Mouse (Mus musculus) neural tube, embryonic 13.5 days (tissue): Measurements from ENCODE around the gene Ppp4r1. TPM values are rescaled to one million over a fixed set of nuclear protein-coding genes. Genes with fewer than 3 reads are reported as not detected.

Experiments used
- ATAC-seq: fragments of 200-750 bp; cut with Nextera tagmentation; 2 replicates; pipeline ENCODE4 v1.8.0; 2017; ENCODE audit warnings: low read depth, mild to moderate bottlenecking, moderate TSS enrichment, moderate library complexity
- H3K27ac ChIP-seq: fragments of 300-500 bp; sonication (generic); replicated peaks from 2 replicates; pipeline ENCODE4 v1.5.1; 2015; ENCODE audit warnings: moderate library complexity, mild to moderate bottlenecking, inconsistent platforms
- H3K27me3 ChIP-seq: fragments of 300-500 bp; sonication (generic); 2 replicates; pipeline ENCODE4 v1.6.1; 2015; ENCODE audit warnings: mild to moderate bottlenecking, inconsistent platforms
- H3K36me3 ChIP-seq: fragments of 300-500 bp; sonication (generic); 2 replicates; pipeline ENCODE4 v1.6.1; 2015; ENCODE audit warnings: mild to moderate bottlenecking, inconsistent platforms
- H3K4me1 ChIP-seq: fragments of 300-500 bp; sonication (generic); replicated peaks from 2 replicates; pipeline ENCODE4 v1.6.1; 2015; ENCODE audit warnings: inconsistent platforms
- H3K4me2 ChIP-seq: fragments of 300-500 bp; sonication (generic); 2 replicates; pipeline ENCODE4 v1.6.1; 2015; ENCODE audit warnings: inconsistent platforms, mild to moderate bottlenecking, moderate library complexity
- H3K4me3 ChIP-seq: fragments of 300-500 bp; sonication (generic); 2 replicates; pipeline ENCODE4 v1.5.1; 2015; ENCODE audit warnings: mild to moderate bottlenecking, inconsistent platforms
- H3K9ac ChIP-seq: fragments of 300-500 bp; sonication (generic); 2 replicates; pipeline ENCODE4 v1.6.1; 2015; ENCODE audit warnings: moderate library complexity, mild to moderate bottlenecking, inconsistent platforms
- H3K9me3 ChIP-seq: fragments of 300-500 bp; sonication (generic); 2 replicates; pipeline ENCODE4 v1.6.1; 2016; ENCODE audit warnings: inconsistent platforms
- WGBS: fragments of 180-500 bp; shearing (Covaris S2); methylation state at CpG from one replicate; pipeline ENCODE4 v1.1.7; 2015; 5-methylcytosine and 5-hydroxymethylcytosine counted together
- polyA plus RNA-seq: library from polyadenylated mRNA; unstranded; fragments of >200 nt; fragmentation: Nextera tagmentation; extraction: Ambion mirVana; gene quantifications from 2 replicates; pipeline ENCODE4 v1.2.1, GENCODE M21; 2015

Ppp4r1 gene
- polyA plus RNA-seq, 1 experiment from 2014 or later, result 44.7 TPM

DNA sequence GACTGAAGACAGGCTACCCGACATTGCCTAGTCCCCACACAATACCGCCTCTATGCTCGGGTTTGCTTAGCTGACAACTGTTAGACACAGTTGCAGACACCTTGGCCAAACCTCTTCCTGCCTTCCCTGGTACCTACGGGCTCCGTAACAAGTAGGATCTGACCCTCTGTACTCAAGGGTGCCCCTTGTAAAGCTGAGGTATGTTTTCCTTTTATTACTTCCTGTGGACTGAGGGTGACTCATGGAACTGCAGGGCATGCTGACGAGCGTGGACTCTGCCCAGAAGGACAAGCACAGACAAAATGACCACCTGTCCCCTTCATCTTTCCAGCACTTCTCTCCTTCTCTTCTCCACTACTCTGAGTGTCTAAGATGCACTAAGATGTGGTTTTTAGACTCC is 7.9 kb upstream of the Ppp4r1 start:
- H3K27me3 ChIP-seq, result no peaks in the 10 kb centered on the region
- H3K27ac ChIP-seq, result no peak overlapping the region
- H3K36me3 ChIP-seq, result no peaks in the 10 kb centered on the region
- peaks cover 33% of the 10 kb centered on the region for H3K4me1 ChIP-seq
- WGBS, result 76% methylated on average over 7 of the region's 7 CpGs
- no peak overlapping the region for H3K9ac ChIP-seq
- no peaks in the 10 kb centered on the region for H3K9me3 ChIP-seq
- no peak for ATAC-seq
- H3K4me2 ChIP-seq, result no peak overlapping the region
- no peak overlapping the region for H3K4me3 ChIP-seq

DNA sequence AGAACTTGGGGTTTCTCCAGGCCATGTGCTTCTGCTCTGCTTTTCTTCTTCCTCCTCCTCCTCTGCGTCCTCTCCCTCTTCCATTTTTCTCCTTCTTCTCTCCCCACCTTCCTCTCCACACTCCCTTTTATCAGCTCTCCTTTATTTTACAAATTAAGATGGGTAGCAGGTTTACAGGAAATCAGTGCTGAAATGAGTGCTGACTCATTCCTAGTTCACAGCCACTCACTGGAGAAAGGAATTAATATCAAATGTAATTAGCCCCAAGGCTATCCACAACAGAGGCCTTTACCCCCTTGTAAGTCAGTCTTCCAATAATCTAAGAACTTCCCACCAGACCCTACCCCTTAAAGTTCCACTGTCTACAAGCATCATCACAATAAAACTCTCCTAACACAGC is 6.1 kb upstream of the Ppp4r1 start:
- no peak overlapping the region for H3K9ac ChIP-seq
- 85% methylated on average over 1 of the region's 1 CpGs for WGBS
- H3K9me3 ChIP-seq, result no peaks in the 10 kb centered on the region
- H3K27me3 ChIP-seq, result no peaks in the 10 kb centered on the region
- H3K4me1 ChIP-seq, result peaks cover 15% of the 10 kb centered on the region
- H3K4me3 ChIP-seq, result no peak overlapping the region
- no peak overlapping the region for H3K4me2 ChIP-seq
- no peak for ATAC-seq
- no peaks in the 10 kb centered on the region for H3K36me3 ChIP-seq
- no peak overlapping the region for H3K27ac ChIP-seq

DNA sequence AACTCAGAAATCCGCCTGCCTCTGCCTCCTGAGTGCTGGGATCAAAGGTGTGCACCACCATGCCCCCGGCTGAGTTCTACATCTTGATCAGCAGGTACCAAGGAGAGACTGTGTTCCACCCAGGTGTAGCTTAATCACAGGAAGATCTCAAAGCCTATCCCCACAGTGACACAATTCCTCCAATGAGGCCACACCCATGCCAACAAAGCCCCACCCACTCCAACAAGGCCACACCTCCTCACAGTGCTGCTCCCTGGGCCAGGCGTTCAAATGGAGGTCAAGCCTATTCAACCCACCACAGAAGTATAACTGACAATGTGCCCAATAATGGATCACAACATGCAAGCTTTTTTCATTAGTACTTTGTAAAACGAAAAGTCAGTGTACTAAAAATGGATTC is 4.9 kb upstream of the Ppp4r1 start:
- Histone ChIP-seq H3K4me1 (peaks cover 15% of the 10 kb centered on the region; the same call in 1 of the 2 replicates), H3K27me3 (no peaks in the 10 kb centered on the region), H3K36me3 (no peaks in the 10 kb centered on the region), H3K9me3 (no peaks in the 10 kb centered on the region), H3K27ac (no peak overlapping the region), H3K4me2 (no peak overlapping the region), H3K9ac (no peak overlapping the region), H3K4me3 (no peak overlapping the region)
- WGBS, result 93% methylated on average over 4 of the region's 4 CpGs
- ATAC-seq, result no peak

DNA sequence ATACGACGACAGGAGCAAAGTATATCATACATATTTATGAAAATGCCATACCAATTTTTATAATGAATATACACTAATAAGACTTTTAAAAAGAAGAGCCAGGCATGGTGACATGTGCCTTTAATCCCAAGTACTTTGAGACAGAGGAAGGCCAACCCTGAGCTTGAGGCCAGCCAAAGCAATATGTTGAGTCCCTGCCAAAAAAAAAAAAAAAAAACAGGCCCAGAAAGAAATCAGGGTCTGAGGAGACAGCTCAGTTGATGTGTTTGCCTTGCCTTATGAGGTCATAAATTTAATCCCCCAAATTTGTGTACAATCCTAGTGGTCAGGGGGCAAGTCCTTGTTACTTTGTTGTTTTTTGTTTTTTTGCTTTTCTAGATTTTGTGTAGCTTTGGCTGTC is 1.4 kb upstream of the Ppp4r1 start:
- ATAC-seq, result no peak
- no peak overlapping the region for H3K4me3 ChIP-seq
- H3K9ac ChIP-seq, result no peak overlapping the region
- H3K4me1 ChIP-seq, result peaks cover 28% of the 10 kb centered on the region
- no peak overlapping the region for H3K27ac ChIP-seq
- peaks cover 5% of the 10 kb centered on the region; the same call in 1 of the 2 replicates for H3K36me3 ChIP-seq
- no peak overlapping the region for H3K4me2 ChIP-seq
- H3K27me3 ChIP-seq, result no peaks in the 10 kb centered on the region
- H3K9me3 ChIP-seq, result no peaks in the 10 kb centered on the region
- WGBS, result 93% methylated on average over 2 of the region's 2 CpGs

DNA sequence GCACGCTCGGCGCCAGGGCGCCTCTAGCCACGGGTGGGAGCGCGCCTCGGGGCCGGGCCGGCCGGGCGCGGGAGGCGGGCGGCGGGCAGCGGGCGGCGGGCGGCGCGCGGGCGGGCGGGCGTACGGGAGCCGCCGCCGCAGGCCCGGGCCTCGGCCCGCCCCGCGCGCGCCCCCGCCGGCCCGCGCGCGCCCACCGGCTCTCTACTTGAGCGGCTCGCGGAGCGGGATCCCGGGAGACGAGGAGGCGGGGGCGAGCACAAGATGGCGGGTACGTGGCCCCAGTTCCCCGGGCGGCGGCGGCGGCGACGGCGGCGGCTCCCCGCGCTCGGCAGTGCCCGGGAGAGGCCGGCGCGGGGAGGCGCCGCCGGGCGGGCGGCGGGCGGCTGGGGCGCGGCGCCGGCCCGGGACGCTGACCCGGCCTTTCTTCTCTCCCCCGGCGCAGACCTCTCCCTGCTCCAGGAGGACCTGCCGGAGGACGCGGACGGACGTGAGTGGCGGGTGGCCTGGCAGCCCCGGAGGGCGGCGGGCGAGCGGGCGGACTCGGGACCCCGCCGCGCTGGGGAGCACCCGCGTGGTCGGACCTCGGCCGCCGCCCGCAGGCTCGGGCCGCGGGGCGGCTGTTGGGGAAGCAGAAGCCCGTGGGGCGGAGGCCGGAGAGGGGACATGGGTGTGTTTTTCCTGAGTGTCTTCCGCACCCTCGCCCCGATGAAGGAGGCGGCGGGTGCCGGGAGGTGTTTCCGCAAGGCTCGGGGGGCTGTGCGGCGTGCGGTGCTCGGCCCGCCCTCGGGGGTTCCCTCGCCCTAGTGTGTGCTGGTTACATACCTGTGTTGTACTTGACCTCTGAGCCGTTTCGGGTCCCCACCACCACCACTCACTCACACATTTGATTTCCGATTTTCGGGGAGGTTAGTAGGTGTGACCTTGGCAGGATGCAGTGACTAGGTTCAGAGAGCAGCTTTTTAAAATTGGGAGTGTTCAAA is 1.1 kb downstream of the Ppp4r1 start:
- Histone ChIP-seq H3K36me3 (peaks cover 11% of the 10 kb centered on the region; the same call in 1 of the 2 replicates), H3K4me3 (peak overlapping the region; percentile 93)
- under 1% methylated on average over 47 of the region's 135 CpGs for WGBS

DNA sequence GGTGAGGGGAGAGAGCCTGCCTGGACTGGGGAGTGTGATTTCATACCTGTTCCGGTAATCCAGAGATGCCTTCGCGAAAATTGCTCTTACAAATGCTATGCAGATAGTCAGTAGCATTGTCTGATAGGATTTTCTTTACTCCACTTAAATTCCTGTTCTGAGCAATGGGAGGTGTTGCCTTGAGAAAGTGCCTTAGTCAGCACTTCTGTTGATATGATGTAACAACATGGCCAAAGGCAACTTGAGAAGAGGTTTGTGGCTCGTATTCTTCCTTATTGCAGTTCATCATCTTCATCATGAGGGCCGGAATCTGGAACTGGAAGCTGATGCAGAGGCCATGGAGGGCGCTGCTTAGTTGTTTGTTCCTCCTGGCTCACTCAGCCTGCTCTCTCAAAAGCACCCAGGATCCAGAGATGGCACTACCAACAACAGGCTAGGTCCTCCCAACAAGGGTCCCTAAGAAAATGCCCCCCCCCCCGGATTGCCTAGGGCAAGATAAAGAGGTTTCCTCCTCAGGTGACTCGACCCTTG is 2.3 kb downstream of the Ppp4r1 start:
- 74% methylated on average over 8 of the region's 8 CpGs for WGBS
- Histone ChIP-seq H3K9me3 (no peaks in the 10 kb centered on the region), H3K4me1 (peaks cover 47% of the 10 kb centered on the region), H3K27ac (0 out of 2 replicates have a peak overlapping the region, but pooled peaks have one; percentile 100), H3K4me2 (peak overlapping the region; percentile 62), H3K4me3 (peak overlapping the region; percentile 93), H3K36me3 (peaks cover 11% of the 10 kb centered on the region; the same call in 1 of the 2 replicates), H3K9ac (peak overlapping the region; percentile 98), H3K27me3 (no peaks in the 10 kb centered on the region)
- ATAC-seq, result no peak

More for the DNA sequence above, 1.1 kb downstream of the Ppp4r1 start:
- H3K27me3 ChIP-seq, result no peaks in the 10 kb centered on the region
- peak overlapping the region; percentile 68 for H3K4me2 ChIP-seq
- peak overlapping the region; percentile 100 for H3K27ac ChIP-seq
- H3K9ac ChIP-seq, result peak overlapping the region; percentile 98
- H3K9me3 ChIP-seq, result no peaks in the 10 kb centered on the region
- H3K4me1 ChIP-seq, result peaks cover 39% of the 10 kb centered on the region
- ATAC-seq, result peak; percentile 59

DNA sequence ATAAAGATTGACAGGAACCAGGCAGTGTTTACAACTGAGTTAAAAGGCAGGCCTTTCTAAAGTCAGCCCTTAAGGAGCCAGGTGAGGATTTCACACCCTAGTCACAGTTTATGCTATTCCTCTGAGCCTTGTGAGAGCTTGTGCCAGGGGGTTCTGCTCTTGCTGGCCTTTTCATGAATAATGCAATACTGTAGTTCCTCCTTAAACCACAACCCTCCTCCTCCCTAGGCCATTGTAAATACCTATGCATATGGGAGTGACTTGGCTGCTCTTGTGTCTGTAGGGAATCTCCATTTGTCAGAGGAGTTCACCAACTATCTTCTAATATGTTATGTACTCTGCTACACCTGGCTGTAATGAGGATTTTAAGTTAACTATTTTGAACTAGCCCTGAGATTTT is 3.3 kb downstream of the Ppp4r1 start:
- Histone ChIP-seq H3K9ac (no peak overlapping the region), H3K27me3 (no peaks in the 10 kb centered on the region), H3K4me1 (peaks cover 47% of the 10 kb centered on the region), H3K9me3 (no peaks in the 10 kb centered on the region), H3K27ac (no peak overlapping the region), H3K36me3 (peaks cover 11% of the 10 kb centered on the region; the same call in 1 of the 2 replicates), H3K4me3 (no peak overlapping the region), H3K4me2 (no peak overlapping the region)
- no peak for ATAC-seq

DNA sequence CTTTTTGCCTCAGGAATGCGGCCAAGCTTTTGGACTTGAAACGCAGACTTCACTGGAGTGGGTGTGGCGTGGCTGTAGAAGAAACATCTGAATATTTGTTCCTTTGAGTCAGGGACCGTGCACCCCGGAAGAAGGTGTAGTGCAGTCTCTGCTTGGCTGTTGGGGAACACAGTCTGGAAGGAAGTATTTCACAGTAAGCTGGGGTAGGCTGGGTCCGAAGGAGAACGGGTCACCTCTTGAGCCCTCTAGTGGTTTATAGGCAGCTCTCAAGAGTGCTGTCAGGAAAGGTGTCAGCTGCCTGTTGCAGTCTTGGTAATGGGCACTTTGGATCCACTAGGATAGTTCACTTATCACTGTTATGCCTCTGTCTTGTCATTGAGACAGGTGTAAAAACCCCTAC is 3.9 kb downstream of the Ppp4r1 start:
- WGBS, result 82% methylated on average over 7 of the region's 7 CpGs
- no peak for ATAC-seq
- Histone ChIP-seq H3K4me1 (peaks cover 49% of the 10 kb centered on the region), H3K27ac (no peak overlapping the region), H3K27me3 (no peaks in the 10 kb centered on the region), H3K9me3 (no peaks in the 10 kb centered on the region), H3K4me3 (no peak overlapping the region), H3K9ac (no peak overlapping the region), H3K4me2 (no peak overlapping the region), H3K36me3 (peaks cover 11% of the 10 kb centered on the region; the same call in 1 of the 2 replicates)

DNA sequence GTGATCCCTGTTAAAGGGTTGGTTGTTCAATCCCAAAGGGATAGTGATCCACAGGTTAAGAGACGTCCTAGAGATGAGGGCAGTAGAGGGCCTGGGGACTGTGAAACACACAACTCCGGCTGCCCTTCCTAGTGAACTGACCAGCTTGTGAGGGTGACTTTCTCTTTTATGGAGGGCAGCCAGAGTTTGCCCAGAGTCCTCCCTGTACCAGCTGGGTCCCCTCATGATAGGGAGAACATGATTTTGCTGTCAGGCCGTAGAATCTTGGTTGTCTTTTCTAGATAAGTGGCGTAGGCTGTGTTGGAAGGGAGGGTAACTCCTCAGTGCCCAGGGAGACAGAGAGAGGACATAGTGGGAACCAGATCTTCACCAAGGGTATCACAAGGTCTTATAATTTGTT is 4.9 kb downstream of the Ppp4r1 start:
- no peak for ATAC-seq
- H3K27me3 ChIP-seq, result no peaks in the 10 kb centered on the region
- no peaks in the 10 kb centered on the region for H3K9me3 ChIP-seq
- peaks cover 42% of the 10 kb centered on the region for H3K4me1 ChIP-seq
- H3K27ac ChIP-seq, result no peak overlapping the region
- H3K4me2 ChIP-seq, result no peak overlapping the region
- 90% methylated on average over 4 of the region's 4 CpGs for WGBS
- no peak overlapping the region for H3K4me3 ChIP-seq
- H3K9ac ChIP-seq, result no peak overlapping the region
- peaks cover 11% of the 10 kb centered on the region; the same call in 1 of the 2 replicates for H3K36me3 ChIP-seq

DNA sequence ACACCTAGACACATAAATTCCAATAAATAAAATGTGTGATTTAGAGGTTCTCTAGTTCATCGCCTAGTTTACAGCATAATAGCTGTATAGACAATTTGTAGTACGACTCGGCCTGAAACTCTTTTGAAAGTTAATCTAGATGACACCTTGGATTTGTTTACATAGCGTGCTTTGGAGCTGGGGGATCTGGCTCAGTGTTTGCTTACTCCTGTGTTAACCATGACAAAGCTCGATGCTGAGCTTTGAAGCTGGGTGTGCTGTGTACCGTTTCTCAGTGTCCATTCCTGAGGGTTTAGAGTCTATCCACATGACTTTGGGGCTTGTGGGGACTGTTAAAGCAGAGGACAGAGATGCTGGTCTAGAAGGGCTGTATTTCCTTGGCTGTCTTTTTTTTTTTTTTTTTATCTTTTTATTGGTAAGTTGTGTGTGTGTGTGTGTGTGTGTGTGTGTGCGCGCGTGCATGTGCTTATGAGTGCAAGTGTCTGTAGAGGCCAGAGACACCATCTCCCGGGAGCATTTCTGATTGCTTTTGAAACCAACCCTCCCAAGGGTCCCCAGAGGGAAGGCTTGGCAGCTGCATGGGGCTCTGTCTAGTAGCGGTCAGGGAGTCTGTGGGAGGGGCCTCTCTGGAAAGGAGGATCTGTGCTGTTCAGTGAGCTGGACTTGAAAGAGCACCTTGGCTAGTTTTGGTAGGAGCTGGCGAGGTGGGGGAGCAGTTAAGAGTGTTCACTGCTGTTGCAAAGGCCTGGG is 6.3 kb downstream of the Ppp4r1 start:
- H3K36me3 ChIP-seq, result peaks cover 11% of the 10 kb centered on the region; the same call in 1 of the 2 replicates
- peak; percentile 38; the same call in 1 of the 2 replicates for ATAC-seq
- H3K9me3 ChIP-seq, result no peaks in the 10 kb centered on the region
- no peaks in the 10 kb centered on the region for H3K27me3 ChIP-seq
- no peak overlapping the region for H3K4me2 ChIP-seq
- no peak overlapping the region for H3K4me3 ChIP-seq
- WGBS, result 78% methylated on average over 12 of the region's 12 CpGs
- H3K27ac ChIP-seq, result no peak overlapping the region
- H3K9ac ChIP-seq, result no peak overlapping the region
- H3K4me1 ChIP-seq, result peaks cover 41% of the 10 kb centered on the region

DNA sequence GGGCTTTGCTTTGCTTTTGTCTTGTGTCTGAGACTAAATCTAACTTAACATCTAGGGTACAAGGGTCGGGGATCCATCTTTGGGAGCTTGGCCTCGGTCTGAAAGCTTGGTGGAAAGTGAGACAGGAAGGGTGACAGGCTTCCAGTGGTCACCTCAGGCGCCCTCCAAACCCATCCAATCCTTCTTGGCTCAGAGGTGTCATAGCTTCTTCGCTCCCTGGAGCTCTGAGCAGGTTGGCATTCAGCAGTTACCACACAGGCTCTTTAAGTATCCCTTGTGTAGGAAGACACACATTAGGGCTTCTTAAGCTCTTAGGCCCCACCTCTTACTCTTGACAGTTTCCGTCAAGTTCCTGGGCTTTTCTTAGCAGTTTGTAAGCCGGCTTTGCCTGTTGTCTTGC is 7.2 kb downstream of the Ppp4r1 start:
- Histone ChIP-seq H3K4me3 (no peak overlapping the region), H3K27me3 (no peaks in the 10 kb centered on the region), H3K27ac (no peak overlapping the region), H3K4me1 (peaks cover 35% of the 10 kb centered on the region), H3K9ac (no peak overlapping the region), H3K4me2 (no peak overlapping the region), H3K36me3 (peaks cover 12% of the 10 kb centered on the region; the same call in 1 of the 2 replicates), H3K9me3 (no peaks in the 10 kb centered on the region)
- WGBS, result 93% methylated on average over 6 of the region's 6 CpGs
- no peak for ATAC-seq

DNA sequence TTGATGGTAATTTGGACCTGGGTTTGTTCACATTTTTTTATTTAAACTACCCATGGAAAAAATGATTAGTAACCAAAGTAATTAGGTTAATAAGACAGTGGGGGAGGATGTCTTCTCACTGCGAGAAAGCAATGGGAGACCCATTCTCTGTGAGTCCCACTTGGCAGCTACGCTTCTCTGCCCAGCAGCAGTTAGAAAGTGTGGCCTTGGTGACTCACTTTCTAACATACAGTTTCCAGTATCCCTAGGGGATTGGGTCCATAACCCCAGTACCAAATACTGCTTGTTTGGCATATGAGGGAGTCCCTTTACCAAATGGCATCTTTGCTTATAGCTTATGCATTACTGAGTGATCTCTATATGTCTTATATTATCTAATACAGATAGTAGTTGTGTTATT is 8.8 kb downstream of the Ppp4r1 start:
- Histone ChIP-seq H3K27me3 (no peaks in the 10 kb centered on the region), H3K36me3 (peaks cover 10% of the 10 kb centered on the region; the same call in 1 of the 2 replicates), H3K9ac (no peak overlapping the region), H3K4me1 (peaks cover 19% of the 10 kb centered on the region), H3K4me2 (no peak overlapping the region), H3K27ac (no peak overlapping the region), H3K9me3 (no peaks in the 10 kb centered on the region), H3K4me3 (no peak overlapping the region)
- no peak for ATAC-seq
- WGBS, result 68% methylated on average over 2 of the region's 2 CpGs
